Mouse (Mus musculus) layer of hippocampus, postnatal 14 days (tissue): ENCODE data around the gene Pih1d3. TPM values are rescaled to one million over a fixed set of nuclear protein-coding genes. Genes with fewer than 3 reads are reported as not detected.

ENCODE experiments used
- DNase-seq, 2 experiments: peaks; one replicate each; pipeline ENCODE4 v3.0.0; 2021 to 2022; ENCODE audit warnings: low spot score in 2 of 2, mixed read lengths in 1 of 2
- long read RNA-seq, 2 experiments: library from polyadenylated mRNA; stranded (forward); transcript quantifications; one replicate each; pipeline ENCODE4 v2.0.0; 2021
- total RNA-seq, 2 experiments: library from RNA; stranded (reverse); gene quantifications; 2 replicates each; pipeline ENCODE4 v1.2.3; 2021

The Pih1d3 gene
- not detected for total RNA-seq
- long read RNA-seq, experiment 1, result 0 reads
- long read RNA-seq, experiment 2, result 0 reads

DNA sequence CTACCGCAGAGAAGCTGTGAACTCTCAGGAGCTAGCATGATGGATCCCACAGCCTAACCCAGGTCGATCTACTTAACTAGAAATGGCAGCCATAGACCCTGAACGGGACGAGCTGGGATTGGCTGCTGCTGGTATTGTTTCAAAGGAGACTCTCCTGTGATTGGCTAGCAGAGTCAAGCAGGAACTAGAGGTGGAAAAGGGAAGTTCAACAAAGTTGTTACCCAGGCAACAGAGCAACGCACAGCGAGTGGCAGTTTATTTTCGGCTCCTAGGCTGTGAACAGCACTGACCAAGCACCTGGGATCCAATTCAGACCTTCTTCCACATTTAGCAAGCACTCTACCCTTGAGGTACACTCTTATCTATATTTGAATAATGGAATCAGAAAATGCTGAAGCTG lies at the start of gene Pih1d3, which contains the start of gene 4931428L18Rik:
Pih1d3 (plus strand) TSS at position 275 of the 400 bp plus-strand sequence.
4931428L18Rik (minus strand) TSS at position 121 of the 400 bp plus-strand sequence.
- DNase-seq, result no peak

DNA sequence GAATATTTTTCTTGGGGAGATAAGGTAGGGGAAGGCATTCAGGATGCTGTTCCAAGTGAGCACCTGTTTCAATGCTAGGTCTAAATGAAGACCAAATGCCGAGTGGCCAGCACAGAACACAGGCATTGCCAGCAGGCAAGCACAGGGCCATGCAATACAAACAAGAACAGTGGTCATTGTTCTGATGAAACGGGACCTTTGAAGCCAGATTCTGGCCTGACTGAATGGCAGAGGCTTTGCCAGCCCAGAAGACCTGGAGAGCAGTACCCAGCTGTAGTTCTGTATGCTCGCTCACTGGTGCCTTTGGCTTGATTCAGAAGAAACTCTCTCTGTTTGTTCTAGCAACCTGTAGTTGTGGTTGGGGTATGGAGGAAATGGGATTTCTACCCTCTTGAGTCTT lies 47.2 kb upstream of the Pih1d3 start:
- no peak for DNase-seq

DNA sequence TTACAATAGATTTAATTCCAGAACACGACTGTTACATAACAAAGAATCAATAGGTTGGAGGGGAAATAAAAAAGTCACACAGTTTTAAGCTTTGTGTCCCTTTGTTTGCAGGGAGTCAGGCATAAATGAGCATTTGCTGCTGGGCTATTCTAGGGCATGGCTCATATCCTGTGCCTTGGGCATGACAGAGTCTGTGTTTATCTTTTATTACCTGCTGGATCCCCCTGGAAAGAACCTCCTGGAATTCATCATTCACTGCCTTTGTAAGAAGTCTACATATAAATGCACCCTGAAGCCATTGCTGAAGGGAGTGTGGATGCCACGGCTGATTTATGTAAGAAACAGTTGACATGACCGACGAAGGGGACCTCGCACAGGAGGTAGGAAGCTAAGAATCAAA lies 46.5 kb upstream of the Pih1d3 start, which contains the start of gene Lgsn:
Lgsn (plus strand) TSS at position 301 of the 400 bp plus-strand sequence.
- no peak for DNase-seq

DNA sequence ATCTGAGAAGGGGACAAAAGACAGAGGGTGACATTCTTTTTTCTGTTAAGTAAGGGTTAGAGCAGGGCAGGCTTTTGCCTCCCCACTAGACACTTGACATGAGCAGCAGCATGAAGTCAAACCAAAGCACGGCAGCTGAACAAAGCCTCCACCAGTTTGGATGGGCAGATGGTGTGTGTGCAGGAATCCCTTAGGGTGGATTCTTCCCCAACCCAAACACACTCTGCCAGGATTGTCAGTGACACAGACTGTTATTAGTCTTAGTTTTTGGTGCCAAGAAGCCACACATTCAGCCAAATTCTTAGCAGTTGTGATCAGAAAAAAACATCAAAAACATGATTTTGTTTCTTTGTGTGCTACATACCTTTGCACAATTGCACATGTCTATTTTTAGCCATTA lies 44.4 kb upstream of the Pih1d3 start:
- peak; percentile 51 to 83 for DNase-seq

DNA sequence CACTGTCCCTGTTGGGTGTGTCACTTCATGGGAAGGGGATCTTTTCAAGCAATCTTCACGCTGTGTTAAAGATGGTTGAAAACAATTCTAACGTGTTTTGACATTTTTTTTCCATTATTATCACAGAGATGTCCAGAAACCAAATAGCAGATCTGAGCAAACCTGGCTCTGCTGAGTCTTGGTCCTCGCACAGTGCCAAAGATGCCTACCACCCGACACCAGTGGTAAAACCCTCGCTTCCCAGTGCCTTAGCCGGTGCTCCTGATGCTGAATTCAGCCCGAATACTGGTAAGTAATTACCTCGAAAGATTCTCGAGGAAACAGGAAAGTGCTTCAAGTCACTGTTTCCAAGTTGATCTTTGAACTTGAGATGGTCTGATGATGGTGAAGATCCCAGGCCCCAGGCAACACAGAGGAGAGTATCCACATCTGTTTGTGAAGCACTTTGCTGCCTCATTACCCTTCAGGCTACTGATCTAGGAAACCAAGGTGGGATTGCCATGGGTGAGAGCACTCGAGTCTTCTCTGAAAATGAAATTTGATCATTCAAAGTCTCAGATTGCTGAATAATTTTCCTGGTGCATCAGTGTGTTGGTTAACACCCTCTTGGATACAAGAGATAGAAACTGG lies 32.3 kb upstream of the Pih1d3 start:
- DNase-seq, result no peak

DNA sequence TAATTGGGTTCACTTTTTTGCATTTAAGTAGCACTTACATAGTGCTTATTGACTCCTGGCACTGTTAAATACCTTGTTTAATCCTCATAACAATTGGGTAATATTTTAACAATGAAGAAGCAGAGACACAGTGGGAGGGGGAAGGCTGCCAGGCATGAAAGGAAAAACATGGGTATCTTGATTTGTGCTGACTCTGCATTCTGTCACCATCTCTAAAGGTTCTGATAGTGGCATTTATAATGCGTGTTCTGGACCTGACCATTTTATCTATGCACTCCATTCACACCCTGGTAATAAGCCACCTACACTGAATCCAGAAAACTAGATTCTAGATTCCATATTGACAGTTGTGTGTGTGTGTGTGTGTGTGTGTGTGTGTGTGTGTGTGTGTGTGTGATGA lies 27.0 kb upstream of the Pih1d3 start:
- DNase-seq, result no peak

DNA sequence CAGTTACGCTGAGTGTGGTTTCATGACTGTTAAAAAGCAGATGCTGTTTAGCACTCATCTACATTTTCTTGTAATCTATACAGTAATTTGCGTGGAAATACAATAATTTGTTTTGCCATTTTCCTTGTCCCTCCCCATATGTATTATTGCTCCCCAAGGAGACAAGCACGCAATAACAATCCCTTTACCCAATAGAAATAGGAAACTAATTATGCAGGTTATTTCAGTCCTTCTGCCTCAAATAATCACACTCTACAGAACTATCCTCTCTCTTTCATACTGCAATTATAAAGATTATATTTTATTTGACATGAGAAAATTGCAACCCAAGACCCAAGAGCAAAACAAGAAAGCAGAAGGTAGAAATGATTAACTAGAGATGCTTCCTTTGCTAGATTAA lies 25.7 kb upstream of the Pih1d3 start:
- no peak for DNase-seq

DNA sequence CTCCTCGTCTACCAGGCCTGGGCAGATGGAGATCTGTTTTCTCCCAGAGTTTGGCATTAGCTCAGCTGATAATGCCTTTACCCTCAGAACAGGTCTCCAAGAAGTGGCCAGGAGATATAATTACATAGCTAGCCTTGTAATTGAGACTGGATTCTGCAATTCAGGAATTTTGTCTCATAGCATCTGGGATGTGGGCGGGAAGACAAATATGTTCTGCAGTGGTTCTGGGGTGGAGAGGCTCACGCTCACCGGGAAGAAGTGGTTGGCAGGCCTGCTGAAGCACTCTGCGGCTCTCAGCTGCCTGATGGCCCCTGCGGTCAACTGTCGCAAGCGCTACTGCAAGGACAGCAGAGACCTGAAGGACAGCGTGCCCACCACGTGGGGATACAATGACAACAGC lies 18.9 kb upstream of the Pih1d3 start:
- DNase-seq, result no peak

DNA sequence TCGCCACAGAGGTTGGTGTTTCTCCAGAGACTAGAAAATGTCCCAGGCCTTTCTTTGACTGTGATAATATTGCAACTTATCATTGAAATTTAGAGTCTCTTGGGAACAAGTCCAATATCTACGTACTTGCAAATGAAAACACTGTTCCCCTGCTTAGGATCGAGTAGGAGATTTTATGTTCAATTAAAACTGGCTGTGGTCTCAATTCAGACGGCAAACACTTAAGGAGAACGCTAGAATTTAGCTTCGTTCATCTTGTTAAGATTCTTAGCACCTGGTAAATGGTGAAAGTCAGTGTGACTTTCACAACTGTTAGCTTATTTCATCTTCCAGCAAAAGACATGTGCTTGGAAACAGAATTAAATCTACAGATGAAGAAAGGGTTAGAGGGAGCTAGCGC lies 17.3 kb upstream of the Pih1d3 start:
- no peak for DNase-seq

DNA sequence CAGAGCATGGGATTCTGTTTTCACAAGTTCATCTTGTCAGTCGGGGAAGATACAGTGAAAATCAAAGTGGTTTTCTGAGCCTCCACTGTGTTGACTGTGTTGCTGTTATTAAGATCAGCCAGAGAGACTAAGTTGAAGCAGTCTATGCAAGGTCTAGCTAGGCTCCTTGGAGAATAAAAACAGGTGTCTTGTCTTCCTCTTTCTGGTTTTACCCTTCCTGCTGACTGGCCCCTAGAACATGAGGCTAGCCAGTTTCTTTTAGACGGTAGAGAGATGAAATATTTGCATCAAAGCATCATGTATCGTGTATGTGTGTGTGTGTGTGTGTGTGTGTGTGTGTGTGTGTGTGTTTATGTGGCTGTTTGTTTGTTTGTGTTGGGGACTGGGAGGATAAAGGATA lies 16.9 kb upstream of the Pih1d3 start:
- DNase-seq, result no peak

DNA sequence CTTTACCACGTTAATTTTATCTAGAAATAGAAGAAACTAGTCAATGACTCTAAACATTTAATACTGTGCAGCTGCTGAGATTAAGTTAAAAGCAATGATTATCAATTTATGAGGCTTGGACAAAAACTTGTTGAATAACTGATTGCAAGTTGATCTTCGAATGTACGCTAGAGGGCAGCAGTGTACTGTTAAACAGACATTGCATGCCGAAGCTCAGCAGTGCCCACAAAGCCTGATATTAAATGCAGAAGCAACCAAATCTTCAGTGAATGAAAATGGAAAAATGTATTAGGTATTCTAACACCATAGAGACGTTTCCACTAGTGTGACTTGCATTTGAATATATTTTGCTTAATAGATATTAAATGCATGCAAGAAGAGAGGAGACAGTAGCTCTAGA lies 12.5 kb upstream of the Pih1d3 start:
- peak; percentile 35 to 85 for DNase-seq

DNA sequence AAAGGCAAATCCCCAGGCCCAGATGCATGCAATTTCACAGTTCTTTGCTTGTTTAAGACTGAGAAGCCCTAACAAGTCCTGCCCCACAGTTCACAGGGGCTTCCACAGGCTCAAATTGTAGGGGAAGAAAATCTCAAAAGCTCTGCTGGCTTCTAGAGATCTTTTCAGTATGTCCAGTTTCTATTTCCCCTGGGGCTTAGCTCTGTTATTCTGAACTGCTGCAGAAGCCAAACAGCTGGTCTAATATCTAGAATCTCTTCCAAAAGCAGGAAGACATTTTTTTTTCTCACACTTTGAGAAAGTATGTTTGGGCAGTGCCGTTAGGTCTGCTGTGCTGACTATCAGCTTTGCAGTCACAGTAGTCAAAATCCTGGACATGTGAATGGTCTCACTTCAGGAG lies 7.8 kb upstream of the Pih1d3 start:
- DNase-seq, result no peak

DNA sequence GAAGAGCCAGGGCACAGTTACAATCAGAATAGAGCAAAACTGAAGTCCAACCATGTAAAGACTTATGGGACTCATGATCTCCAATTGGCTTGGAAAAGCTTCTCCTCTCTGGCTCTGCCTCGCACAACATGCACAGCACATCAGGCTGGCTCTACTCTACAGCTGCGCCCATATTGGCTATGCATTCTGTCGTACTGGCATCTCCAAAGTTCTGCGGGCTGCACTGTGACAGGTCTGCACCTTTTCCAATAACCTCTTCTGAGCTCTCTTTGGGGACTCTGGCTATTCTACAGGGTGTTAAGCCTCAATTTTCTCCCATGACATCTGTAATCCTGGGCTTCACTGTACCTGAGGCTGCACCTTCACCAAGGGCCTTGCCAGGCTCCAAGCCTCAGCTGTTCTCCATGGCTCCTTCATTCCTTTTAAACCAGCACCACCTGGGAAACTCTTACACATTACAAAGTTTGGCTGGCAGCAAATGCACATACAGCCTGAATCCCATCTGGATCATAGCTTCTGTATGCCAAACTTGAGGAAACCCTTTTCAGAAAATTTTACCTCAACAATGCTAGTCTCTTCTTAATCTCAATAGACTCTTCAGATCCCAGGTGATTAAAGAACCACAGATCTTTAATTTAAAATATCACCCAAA lies 1.9 kb upstream of the Pih1d3 start:
- no peak for DNase-seq

DNA sequence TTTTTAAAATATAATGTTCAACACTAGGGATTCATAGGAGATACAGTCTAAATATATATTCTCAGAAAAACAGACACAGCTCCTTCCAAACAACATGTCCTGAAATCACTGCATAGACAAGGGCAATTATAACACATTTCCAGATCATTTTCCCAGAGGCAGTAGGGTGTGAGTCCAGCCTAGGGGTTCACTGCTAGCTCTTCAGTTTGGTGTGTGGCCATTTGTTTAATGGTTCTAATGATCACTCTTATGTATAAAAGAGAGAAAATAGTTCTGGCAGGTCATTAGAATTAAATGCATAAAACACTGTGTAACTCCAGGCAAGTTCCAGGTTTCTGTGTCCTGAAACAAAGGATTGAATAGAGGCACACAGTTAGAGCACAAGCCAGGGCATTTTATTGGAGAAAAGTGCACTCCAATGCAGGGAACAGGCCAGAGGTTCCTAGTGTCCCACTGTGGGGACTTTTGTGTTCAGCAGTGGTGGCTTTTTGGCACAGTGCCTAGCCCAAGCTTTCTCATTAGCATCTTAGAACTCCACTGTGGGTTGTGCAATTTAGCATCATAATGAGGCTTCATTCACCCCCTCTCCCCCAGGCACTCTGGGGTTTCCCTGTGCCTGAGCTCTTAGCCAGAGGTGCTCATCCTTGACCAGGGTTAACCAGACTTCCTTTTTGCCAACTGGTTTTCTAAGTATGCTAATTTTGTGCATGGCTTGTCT lies 10.8 kb downstream of the Pih1d3 start:
- DNase-seq, result peak in 1 of 2 experiments; percentile 39

DNA sequence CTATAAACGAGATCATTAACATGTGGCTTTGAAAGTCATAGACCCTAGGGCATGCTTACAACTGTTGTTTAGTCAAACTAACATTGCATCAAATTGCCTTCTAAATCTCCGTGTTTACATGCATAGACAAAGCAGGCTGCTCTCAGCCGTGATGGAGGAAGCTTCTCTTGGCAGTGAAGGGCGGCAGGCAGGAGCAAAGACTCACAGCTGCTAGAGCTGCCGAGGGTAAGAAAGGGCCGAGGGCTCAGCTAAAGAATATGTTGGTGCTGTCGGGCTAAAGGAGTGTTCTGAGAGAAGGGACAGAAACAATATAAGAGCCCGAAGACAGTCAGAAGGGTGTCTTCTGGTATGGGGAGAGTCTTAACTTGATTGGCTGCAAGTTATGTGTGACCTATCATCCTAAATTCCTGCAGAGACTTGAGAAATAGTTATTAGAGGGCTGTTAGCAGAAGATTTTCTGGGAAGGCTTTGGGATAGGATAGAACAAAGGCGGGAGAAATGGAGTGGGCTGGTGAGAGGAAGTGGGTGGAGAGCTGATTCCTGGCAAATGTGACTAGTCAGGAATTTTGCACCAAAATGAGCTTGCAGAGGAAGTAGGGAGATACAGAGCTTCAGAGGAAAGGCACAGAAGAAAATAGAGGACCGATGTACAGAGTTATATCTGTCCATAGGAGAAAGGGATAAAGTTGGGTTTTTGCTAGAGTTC lies 37.7 kb downstream of the Pih1d3 start:
- DNase-seq, result peak in 1 of 2 experiments; percentile 5

Other genes with a start within 250 kb of the Pih1d3 start
- gene AC153137.1, start 244.9 kb upstream of the Pih1d3 start, total RNA-seq, result not detected
- gene Lgsn, start 46.4 kb upstream of the Pih1d3 start, total RNA-seq, result not detected
- not detected for gene 4931428L18Rik, start 154 bp upstream of the Pih1d3 start, total RNA-seq